Mouse (Mus musculus): ENCODE measurements around the gene Mettl9.

The Mettl9 gene

GRCm38 (mm10) chr7:121043004-121043403 is 8.8 kb downstream of the Mettl9 start:
- in situ Hi-C loops (cut with MboI; ENCODE audit: unreplicated experiment in 2 of 2), result no loop called here

- in situ Hi-C loops (cut with MboI; ENCODE audit: unreplicated experiment in 2 of 2), result no loop called here
Observed at GRCm38 (mm10) chr7:121043510-121043909, 9.3 kb downstream of the Mettl9 start.

GRCm38 (mm10) chr7:121044251-121044650 is 10.0 kb downstream of the Mettl9 start:
- in situ Hi-C loops (cut with MboI; ENCODE audit: unreplicated experiment in 2 of 2), result no loop called here

GRCm38 (mm10) chr7:121045671-121046453 is 11.6 kb downstream of the Mettl9 start:
- in situ Hi-C loops (cut with MboI; ENCODE audit: unreplicated experiment in 2 of 2), result no loop called here

- in situ Hi-C loops (cut with MboI; ENCODE audit: unreplicated experiment in 2 of 2), result no loop called here
Observed at GRCm38 (mm10) chr7:121047624-121048023, 13.4 kb downstream of the Mettl9 start.

- in situ Hi-C loops (cut with MboI; ENCODE audit: unreplicated experiment in 2 of 2), result no loop called here
Observed at GRCm38 (mm10) chr7:121053071-121053470, 18.8 kb downstream of the Mettl9 start.

GRCm38 (mm10) chr7:121059477-121060218 is 25.4 kb downstream of the Mettl9 start:
- in situ Hi-C loops (cut with MboI; ENCODE audit: unreplicated experiment in 2 of 2), result loop anchor here in 1 of 2 experiments (5.0 kb wide), 1 partner anchor 222 kb away; no protein-coding TSS in a partner anchor

GRCm38 (mm10) chr7:121064309-121064708 is 30.1 kb downstream of the Mettl9 start:
- in situ Hi-C loops (cut with MboI; ENCODE audit: unreplicated experiment in 2 of 2), result loop anchor here in 1 of 2 experiments (5.0 kb wide), 1 partner anchor 227 kb away; no protein-coding TSS in a partner anchor

GRCm38 (mm10) chr7:121071276-121071675 is 37.0 kb downstream of the Mettl9 start:
- in situ Hi-C loops (cut with MboI; ENCODE audit: unreplicated experiment in 2 of 2), result no loop called here

GRCm38 (mm10) chr7:121072506-121072905 is 38.3 kb downstream of the Mettl9 start:
- in situ Hi-C loops (cut with MboI; ENCODE audit: unreplicated experiment in 2 of 2), result no loop called here

GRCm38 (mm10) chr7:121074281-121074680 is 40.0 kb downstream of the Mettl9 start, which contains the start of gene Igsf6:
Igsf6 (minus strand) TSS chr7:121074572.
- in situ Hi-C loops (cut with MboI; ENCODE audit: unreplicated experiment in 2 of 2), result no loop called here

- in situ Hi-C loops (cut with MboI; ENCODE audit: unreplicated experiment in 2 of 2), result no loop called here
Observed at GRCm38 (mm10) chr7:121074801-121075400, 40.7 kb downstream of the Mettl9 start.

- in situ Hi-C loops (cut with MboI; ENCODE audit: unreplicated experiment in 2 of 2), result no loop called here
Observed at GRCm38 (mm10) chr7:121075416-121075815, 41.2 kb downstream of the Mettl9 start.

- in situ Hi-C loops (cut with MboI; ENCODE audit: unreplicated experiment in 2 of 2), result no loop called here
Observed at GRCm38 (mm10) chr7:121077311-121077710, 43.1 kb downstream of the Mettl9 start.

- in situ Hi-C loops (cut with MboI; ENCODE audit: unreplicated experiment in 2 of 2), result no loop called here
Observed at GRCm38 (mm10) chr7:121077829-121078228, 43.6 kb downstream of the Mettl9 start.

- in situ Hi-C loops (cut with MboI; ENCODE audit: unreplicated experiment in 2 of 2), result no loop called here
Observed at GRCm38 (mm10) chr7:121081350-121081749, 47.1 kb downstream of the Mettl9 start, which contains the start of gene Otoa. Otoa (plus strand) TSS chr7:121081650.

- in situ Hi-C loops (cut with MboI; ENCODE audit: unreplicated experiment in 2 of 2), result no loop called here
Observed at GRCm38 (mm10) chr7:121081816-121082215, 47.6 kb downstream of the Mettl9 start.

- in situ Hi-C loops (cut with MboI; ENCODE audit: unreplicated experiment in 2 of 2), result no loop called here
Observed at GRCm38 (mm10) chr7:121082949-121083513, 48.8 kb downstream of the Mettl9 start.

- in situ Hi-C loops (cut with MboI; ENCODE audit: unreplicated experiment in 2 of 2), result no loop called here
Observed at GRCm38 (mm10) chr7:121084840-121085453, 50.7 kb downstream of the Mettl9 start.

- in situ Hi-C loops (cut with MboI; ENCODE audit: unreplicated experiment in 2 of 2), result no loop called here
Observed at GRCm38 (mm10) chr7:121085500-121085899, 51.3 kb downstream of the Mettl9 start.

All from v-Abl transformed pro-B cells (cell line).